Mouse (Mus musculus) urinary bladder, postnatal 25 days (tissue): ENCODE data around the gene Pcbp3.
A peak's percentile ranks its signal among the peaks of the same experiment; 100 is the strongest.

Experiments used
- DNase-seq: peaks from one replicate; pipeline ENCODE4 v3.0.0; 2022; ENCODE audit warnings: low spot score

Gene Pcbp3

DNA sequence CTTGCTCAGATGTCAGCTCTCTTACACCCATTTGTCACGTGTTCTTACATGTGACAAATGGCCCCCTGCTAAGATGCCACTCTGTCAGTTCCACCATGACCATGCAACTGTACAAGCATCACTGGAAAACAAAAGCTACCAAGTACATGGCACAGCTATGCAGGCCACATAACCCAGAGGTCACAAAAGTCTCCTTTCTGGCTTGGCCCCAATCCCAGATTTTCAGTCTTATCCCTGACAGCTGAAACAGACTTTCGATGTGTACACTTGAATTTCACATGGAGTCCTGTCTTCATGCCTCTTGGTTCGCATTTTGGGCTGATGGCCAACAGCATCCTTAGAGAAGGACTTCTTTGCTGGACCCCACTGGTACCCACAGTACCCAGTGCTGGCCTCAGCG is 116.8 kb downstream of the Pcbp3 start:
- no peak for DNase-seq

DNA sequence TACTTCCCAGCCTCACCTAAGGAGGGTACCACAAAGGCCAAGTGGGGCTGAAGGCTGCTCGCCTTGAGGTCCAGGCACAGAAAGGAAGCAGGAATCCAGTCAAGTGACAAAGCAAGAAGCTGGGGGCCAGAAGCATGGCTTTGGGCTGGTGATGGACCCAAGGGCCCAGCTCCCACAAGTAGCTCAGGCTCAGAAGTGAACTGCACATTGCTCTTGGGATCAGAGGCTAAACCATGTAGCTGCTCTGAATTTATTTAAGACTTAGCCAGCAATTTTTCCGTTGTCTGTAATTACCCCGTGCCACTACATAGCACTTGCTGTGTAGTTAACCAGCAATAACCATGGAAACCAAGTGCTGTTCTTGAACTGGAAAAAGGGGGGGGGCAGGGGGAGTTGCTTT is 117.3 kb downstream of the Pcbp3 start:
- no peak for DNase-seq

- no peak for DNase-seq
Measured at GRCm38 (mm10) chr10:76842087-76842486, 119.6 kb downstream of the Pcbp3 start.

GRCm38 (mm10) chr10:76841220-76841619 is 120.5 kb downstream of the Pcbp3 start:
- DNase-seq: no peak

- no peak for DNase-seq
Measured at GRCm38 (mm10) chr10:76840566-76840965, 121.1 kb downstream of the Pcbp3 start.

GRCm38 (mm10) chr10:76835497-76836357 is 126.0 kb downstream of the Pcbp3 start:
- peak; percentile 82 for DNase-seq

- DNase-seq: no peak
Measured at GRCm38 (mm10) chr10:76832841-76833240, 128.8 kb downstream of the Pcbp3 start.

- no peak for DNase-seq
Measured at GRCm38 (mm10) chr10:76831915-76832314, 129.8 kb downstream of the Pcbp3 start.

DNA sequence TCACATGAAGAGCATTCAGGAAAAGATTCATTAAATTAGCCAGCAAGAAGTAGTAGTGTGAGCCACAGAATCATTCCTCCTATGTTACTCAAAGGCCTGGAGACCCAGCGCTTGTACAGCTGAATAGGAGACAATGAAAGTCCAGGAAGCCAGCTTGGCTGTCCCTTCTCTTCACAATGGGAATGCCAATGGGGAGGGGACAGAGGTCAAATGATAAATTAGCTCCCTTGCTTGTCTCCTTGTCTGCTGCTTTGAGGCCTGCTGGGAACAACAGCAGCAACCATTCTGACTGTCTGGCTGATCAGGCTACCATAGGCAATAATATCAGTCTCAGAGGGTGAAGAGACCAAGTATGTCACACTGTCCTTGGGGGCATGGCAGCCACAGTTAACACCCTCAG is 130.5 kb downstream of the Pcbp3 start:
- no peak for DNase-seq

GRCm38 (mm10) chr10:76828936-76829335 is 132.8 kb downstream of the Pcbp3 start:
- DNase-seq: no peak

DNA sequence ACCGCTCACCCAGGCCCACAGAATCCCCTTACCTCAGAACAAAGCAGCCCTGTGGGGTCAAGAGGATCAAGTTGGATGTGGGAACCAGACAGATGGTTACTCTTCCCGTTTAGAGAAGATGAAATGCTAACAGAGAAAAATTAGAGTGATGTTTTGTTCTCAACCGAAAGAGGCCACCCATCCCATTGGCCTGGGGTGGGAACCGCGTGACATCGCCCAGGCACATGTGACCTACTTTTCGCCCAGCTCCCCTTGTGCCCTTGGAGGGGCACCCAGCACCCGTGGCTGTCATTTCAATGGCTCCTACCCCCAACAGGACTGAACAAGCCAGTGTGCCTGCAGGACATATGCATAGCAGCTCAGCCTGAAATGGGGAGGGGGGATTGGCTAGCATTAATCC is 139.0 kb downstream of the Pcbp3 start:
- no peak for DNase-seq

DNA sequence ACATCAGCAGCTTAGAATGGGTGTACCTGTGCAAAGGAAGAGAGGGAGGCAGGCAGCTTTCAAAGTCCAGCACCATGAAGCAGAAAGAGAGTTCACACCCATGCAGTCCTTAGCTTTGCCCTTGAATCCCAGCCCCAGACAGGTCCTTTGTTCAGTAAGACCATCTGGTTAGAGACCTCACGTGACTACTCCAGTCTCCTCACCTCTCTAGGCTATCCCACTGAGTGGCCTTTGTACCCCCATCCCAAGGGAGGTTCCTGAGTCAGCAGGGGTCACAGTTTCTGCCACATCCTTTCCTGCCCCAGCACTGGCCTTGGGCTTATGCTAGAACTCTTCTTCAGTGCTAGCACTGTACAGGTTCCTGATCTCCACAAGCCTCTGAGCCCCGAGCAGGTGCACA is 142.4 kb downstream of the Pcbp3 start:
- DNase-seq: no peak

- no peak for DNase-seq
Measured at GRCm38 (mm10) chr10:76818337-76818736, 143.3 kb downstream of the Pcbp3 start.

GRCm38 (mm10) chr10:76816930-76817329 is 144.8 kb downstream of the Pcbp3 start:
- no peak for DNase-seq

GRCm38 (mm10) chr10:76816436-76816835 is 145.3 kb downstream of the Pcbp3 start:
- no peak for DNase-seq

DNA sequence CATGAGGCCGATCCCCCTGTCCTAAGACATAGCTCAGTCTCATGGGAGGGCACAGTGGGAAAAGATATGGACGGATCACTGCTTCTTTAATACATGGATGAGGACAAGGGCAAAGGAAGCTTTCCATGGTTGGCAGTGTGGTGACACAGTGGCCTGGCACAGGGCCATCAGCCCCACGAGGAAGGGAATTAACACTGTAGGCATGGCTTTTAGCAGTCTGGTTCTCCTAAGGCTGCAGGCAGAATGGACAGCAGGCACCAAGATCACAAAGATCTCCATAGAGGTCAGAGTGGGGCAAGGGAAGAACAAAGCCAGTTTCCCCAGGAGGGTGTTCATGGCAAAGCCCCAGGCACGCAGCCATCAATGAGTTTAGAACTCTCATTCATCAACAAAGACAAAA is 146.2 kb downstream of the Pcbp3 start:
- no peak for DNase-seq

DNA sequence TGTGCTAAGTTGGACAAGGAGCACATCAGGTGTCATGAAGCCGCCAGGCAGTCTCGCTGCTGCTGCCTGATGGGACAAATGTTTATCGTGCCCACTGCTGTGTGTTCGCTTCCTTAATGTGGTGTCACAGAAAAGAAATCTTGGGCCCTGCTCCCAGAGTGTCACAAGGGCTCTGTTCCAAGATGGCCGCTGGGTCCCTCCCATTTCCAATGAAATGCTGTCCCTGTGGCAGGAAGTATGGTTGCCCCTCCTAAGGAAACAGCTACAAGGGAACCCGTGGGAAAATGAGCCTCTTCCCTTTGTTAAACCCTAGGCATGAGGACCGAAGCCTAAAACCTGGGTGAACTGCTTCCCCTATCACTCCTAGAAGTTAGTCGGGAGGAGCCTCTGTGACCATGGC is 146.9 kb downstream of the Pcbp3 start:
- no peak for DNase-seq

DNA sequence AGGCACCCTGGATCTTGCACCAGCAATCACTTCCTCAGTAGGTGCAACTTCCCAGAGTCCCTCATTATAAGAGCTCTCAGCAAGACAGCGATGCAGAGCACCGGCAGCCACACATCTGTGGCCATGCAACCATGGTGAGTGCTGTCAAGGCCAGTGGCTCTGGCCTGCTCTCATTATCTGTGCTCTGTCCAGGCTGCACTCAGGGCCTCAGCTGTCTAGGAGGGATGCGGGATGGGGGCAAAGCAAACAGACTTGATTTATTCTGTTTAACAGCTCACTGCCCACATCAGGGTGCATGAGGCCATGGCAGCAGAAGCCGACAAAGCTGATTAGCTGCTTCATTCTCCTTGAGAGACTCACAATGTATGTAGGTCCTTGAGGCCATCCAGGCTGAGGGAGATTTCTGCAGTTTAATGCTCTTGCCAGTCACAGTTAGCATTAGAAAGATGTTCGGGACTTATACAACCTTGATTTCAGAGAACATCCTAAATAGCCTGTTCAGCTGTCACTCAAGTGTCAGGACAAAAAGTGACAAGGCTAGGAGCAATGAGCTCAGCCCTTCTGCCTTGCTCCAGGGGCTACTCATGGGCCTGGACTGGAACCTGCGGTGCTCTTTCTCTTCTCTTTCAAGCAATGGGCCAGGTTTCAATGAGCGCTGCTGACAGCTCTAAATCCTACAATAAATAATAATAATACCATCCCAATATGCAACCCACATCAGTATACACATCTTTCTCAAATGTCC is 151.6 kb downstream of the Pcbp3 start:
- DNase-seq: no peak

- DNase-seq: no peak
Measured at GRCm38 (mm10) chr10:76809439-76809838, 152.2 kb downstream of the Pcbp3 start.

DNA sequence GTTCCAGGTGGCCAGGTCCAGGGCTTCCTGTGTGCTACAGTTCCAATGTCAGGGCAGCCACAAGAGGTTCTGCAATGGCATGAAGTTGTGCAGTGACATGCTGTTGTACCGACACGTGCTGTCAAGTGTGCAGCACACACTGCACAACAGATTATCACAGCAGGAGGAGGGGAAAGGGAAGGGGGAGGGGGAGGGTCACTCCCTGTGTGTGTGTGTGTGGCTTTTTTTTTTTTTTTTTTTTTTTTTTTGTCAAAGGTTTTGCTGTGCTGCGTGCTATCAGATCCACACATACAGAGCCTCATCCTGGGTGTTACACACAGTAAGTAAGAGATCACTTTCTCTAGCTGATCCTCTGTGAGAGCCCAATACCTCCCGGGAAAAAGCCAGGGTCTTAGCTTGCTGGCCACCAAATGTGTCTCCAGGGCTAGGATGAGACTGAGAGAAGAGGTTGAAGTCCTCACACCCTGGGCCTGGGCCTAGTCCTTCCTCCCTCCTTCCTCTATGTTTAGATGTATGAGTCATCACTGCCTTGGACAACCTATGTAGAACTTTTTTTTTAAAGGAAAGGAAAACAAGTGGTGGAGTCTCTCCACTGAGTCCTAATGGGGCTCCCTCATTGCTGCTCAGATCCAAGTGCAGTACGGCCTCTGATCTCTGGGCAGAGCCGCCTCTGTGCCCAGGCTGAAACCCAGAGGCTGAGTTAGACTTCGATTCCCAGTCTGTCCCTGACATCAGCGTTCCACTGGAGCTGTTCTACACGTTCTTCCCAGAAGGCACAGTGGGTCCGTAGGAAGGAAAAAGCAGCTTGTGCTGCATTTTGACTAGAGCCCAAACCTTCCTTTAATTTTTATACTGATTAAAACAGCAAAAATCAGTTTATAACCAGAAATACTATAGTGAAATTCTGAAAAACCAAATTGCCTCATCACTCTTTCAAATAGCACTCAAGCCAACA is 153.0 kb downstream of the Pcbp3 start:
- DNase-seq: no peak

DNA sequence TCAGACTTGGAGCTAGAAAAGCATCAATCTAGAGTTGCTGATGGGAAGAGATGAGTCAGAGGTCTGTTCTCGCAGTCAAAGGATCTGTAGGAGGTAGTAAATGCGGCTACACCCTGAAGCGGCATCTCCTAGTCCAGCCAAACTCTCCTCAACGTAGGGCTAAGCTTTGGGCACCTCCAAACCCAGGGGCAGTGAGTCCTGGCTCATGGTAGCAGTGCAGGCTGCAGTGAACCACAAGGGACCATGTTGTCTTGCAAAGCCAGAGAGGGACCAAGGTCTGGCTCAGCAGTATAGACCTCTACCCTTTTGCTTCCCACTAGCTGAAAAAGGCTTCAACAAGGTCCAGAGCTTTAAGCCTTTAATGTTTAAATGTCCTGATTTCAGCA is 159.2 kb downstream of the Pcbp3 start:
- no peak for DNase-seq

DNA sequence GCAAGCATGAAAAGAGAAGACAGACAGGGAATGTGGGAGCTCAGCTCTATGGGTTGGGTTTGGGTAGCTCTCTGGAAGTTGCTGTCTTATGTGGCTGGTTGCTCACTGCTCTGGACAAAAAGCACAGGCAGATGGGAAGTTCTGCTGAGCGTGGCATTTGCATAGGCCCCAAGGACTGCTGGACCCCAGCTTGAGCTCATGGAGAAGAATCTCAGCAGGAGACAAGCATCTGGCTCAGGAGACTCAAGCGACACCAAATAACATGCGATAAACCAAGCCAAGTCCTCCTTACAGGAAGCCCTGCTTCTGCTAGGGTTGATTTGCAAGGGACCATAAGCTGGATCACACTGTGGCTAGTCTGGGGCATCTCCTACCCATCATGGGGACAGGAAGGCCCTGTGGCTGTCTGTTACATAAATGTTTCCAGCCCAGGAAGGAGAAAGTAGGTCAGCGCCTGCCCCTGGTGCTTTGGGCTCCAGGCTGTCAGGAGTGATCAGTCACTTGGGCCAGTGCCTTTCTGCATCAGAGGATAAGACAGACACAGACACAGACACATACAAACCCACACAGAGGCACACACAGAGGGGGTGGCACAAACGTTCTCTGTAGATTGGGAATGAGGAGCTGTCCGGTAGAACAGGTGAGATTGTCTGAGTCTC is 159.7 kb downstream of the Pcbp3 start:
- DNase-seq: no peak
